Mouse (Mus musculus) 3134 (cell line): ENCODE results near the gene Tas2r134.

Experiments used
- DNase-seq: peaks from one replicate; pipeline ENCODE4 v3.0.0-alpha.2; 2011; ENCODE audit warnings: low spot score; ENCODE audit not compliant: insufficient read length; ENCODE audit errors: extremely low read depth

Tas2r134 gene

DNA sequence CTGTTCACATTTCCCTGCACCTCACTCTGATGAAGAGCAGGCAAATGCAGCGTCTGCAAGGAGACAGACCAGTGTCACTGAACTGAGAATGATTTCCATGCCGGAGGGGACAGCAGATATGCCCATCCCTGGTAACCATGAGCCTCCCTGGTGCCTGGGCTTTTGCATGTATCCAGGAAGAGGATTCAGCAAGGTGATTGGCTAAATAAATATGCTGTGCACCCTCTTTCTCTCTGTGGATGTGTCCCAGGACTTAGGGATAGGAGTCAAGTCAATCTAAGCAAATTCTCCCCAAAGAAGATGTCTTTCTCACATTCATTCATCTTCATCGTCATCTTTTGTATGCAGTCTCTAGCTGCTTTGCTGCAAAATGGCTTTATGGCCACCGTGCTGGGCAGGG is at the start of gene Tas2r134:
Tas2r134 (plus strand) TSS at position 301 of the 400 bp plus-strand sequence.
- no peak for DNase-seq

DNA sequence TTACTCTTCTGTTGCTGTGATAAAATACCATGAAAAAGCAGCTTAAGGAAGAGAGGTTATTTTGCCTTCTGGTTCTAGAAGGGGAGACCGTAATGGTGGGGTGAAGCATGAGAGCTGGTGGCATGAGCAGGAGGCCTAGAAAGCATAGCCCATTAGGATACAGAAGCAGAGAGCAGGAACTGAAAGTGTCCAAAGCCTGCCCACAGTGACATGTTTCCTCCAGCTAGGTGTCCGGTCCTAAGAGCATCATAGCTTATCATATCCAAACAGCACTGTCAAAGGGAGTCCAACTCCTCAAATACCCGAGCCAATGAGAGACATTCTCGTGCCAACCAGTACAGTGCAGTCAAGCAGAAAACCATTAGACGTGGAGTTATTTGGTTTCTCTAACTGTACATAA is 47.5 kb upstream of the Tas2r134 start:
- DNase-seq: no peak

DNA sequence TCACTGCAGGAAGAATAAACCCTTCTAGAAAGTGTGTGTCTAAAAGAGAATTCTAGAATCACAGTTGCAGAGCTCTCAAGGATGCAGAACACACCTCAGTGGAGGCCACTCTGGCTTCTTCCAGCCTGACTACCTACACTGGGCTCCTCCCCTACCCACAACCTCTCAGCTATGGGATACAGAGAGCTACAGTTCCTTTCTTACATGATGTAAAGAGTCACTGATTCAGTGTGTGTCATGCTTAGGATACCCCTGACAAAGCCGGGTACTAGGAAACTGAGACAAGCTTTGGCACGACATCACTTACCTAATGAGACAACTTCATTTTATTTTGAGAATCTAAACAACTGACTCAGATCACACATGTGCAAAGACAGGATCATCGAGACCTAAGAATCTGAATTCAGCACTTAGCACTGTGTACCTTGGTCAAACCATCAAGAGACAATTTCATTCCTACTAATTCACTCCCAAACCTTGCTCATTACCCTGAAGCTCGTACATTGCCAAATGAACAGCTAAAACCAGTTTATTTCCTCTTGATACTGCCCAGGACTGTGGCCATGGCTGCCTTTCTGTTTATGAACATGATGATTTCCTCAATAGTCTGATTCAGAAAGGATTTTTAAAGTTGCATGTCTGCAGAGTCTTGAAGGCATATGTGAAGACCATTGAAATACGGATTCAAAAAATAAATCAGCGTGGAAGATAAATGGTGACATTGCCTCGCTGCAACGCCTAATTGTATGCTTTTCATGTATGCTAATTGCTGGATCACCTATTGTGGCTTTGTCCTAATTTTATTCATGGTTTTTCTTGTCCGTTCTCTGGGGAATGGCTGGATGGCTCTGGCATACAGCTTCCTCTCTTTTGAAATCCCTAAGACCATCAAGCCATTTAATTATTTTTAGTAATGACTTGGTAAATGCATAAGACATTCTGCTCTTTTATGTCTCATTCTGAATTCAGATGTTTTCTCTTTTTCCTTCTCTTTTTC is 43.0 kb upstream of the Tas2r134 start:
- DNase-seq: no peak

DNA sequence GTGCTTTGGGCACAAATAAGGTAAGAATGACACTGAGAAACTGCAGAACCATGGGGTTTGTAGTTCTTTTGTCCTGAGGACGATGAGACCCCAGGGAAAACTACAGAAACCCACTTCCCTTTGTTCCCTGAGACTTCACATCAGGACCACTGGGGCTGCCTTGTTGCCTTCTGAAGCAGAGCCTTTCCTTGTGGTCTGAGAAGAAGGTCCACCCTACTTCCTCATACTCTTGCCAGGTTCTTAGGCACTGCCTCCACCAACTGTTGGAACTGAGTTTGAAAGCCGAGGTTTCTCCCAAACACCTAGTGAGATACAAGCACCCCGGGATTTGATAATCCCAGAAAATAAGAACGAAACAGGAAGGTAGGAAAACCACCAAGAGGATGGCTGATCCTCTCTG is 39.0 kb upstream of the Tas2r134 start:
- DNase-seq: no peak

DNA sequence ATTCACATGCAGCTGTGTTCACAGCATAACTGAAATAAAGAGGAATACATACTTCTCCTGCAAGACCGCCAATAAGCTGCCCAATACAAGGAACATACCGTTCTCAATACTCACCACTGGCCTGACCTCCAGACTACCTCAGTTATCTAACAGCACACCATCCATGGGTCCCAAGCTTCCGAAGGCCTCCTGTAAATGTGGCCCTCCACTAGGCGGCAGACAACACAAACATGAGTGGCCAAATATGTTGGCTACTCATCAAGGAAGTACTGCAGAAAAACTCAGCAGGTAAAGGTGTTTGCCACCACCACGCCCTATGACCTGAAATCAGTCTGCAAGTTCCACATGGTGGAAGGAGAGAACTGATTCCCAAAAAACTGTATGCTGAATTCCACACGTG is 38.4 kb upstream of the Tas2r134 start:
- DNase-seq: no peak

DNA sequence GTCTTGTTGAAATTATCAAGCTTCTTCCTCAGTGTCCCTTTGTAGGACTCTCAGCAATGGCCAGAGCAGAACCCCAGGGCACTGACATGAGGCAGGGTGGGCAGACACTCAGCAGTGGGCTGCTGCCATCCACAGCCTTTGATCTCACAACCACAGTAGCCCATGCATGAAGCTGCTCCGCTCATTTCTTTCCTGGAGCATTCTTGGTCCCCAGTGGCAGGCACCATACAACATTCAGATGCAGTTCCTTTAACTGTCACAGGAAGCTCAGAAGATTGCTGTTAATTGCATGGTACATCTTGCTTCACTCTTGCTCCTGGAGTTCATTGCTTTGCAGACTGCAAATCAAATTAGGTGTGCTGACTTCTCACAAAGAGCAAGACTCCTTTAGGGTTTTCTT is 37.7 kb upstream of the Tas2r134 start:
- DNase-seq: no peak

DNA sequence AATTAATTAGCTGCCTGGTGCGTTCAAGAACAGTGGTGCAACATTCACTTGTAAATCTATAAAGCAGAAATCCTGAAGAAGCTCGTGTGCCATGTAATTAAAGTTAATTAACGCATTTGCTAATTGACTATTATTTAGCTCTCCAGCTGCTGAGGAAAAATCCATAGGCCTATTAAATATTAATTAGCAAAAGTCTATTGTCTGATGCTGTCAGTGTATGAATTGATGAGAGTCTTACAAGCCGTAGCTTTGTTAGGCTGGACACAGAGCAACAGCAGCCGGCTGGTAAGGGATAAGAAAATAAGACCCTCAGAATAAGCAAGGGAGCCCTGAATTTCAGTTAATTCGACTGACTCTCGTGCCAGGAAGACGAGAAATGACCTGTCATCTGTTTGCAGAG is 37.0 kb upstream of the Tas2r134 start:
- DNase-seq: no peak

DNA sequence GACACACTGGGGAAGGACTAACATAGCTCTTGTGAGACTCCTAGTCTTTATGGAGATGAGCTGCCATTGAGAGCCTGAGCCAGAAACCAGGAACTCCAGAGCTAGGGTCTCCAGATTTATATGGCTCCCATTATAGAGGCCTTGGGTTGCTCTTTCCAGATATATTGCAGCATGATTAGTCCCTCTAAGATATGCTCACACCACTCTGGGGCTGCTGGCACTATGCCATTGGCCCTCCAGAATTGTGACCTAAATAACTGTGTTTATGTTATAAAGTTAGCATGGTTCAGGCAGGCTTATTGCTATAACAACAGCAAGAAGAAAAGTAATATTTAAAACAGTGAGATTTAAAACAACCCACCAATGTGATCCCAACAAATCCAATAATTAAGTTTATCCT is 35.2 kb upstream of the Tas2r134 start:
- no peak for DNase-seq

DNA sequence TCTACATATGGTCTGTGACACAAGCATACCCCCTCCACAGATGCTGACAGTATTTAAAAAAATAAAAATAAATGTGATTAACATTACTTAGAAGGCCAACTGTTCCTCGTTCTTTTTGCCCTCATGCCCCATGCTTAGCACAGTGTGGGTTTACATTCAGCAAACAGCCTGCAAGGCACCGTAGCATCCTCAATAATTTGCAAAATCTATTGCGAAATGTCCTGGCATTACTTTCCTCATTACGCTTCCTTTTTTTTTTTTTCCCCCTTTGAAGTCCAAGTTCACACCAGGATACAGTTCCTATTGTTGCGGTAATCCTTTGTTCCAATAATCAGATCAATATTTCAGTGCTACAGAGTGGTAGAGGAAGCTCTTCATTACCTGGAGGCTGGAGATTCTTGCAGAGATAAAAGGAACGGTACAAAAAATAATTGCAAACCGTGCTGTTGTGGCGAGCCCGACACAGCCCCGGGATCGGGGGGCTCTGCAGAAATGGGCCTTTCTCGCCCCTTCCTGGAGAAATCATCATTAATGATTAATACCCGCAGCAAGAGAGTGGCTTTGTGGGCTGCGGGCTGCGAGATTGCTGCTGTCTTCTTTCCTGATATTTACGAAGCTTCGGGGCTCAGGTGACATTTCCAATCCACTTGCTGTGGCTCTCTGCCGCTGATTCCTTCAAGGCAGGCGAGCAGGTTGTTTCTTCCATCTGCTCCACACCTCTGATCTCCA is 27.7 kb upstream of the Tas2r134 start:
- DNase-seq: no peak

DNA sequence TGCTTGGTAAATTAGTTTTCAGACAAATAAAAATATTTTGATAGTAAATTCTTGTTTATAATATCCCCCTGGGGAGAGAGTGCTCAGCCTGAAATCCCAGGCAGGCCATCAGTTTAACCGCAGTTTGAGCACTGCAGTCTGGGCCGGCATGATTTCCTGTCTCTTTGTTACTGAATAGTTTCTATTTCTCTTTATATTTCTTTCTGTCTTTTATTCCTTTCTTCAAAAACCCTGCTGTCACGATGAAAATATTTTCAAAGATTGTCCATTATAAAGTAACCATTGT is 27.2 kb upstream of the Tas2r134 start:
- DNase-seq: no peak

DNA sequence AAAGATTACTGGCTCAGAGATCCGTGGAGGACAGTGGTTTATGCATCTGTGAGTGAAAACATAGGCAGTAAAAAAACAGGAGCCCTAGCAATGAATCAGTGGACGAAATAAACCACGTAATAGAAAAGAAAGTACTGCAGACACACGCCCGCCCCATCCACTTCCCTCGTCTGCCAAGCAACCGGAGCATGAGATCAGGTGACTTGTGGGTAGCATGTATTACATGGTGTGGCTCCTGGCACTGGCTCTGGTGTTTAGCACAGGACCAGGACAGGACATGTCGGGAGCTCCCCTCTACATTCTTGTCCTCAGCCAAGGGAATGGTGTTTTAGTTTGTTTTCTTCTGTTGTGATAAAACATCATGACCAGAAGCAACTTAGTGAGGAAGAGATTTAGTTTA is 26.4 kb upstream of the Tas2r134 start:
- DNase-seq: peak; percentile 15

DNA sequence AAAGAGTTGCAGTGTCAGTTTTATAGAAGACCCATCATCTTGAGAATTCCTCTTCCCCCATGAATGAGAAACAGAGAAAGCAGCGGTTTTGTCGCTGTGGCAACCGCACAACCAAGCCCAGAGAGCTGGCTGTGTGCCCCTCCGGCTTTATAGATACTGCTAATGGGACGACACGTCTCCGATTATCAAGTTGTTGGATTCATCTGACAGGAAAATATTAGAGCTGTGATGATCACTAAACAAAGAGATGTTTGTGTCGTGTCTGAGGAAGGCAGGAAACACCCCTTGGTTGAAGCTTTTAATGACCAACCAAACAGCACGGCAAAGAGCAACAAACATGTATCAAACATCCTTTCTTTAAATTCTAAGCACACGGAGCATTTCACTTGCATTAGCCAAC is 17.0 kb upstream of the Tas2r134 start:
- DNase-seq: no peak

DNA sequence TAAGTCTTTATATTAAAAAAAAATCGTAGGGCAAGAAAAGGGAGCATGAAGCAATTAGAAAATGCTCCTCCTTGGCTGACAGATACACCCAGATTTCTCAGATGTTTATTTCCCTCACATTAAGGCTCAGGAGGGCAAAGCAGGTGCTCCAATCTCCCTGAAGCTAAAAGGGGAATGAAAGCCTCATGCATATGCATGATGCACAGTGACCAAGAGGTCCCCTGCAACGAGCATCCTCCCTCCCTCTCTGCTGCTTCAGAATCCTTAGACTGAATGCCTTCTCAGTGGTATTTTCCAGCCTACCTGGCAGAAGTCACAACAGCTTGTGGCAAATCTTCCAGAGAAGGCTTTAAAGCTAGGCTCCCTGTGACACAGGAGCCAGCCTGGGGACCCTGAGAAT is 16.4 kb upstream of the Tas2r134 start:
- no peak for DNase-seq

DNA sequence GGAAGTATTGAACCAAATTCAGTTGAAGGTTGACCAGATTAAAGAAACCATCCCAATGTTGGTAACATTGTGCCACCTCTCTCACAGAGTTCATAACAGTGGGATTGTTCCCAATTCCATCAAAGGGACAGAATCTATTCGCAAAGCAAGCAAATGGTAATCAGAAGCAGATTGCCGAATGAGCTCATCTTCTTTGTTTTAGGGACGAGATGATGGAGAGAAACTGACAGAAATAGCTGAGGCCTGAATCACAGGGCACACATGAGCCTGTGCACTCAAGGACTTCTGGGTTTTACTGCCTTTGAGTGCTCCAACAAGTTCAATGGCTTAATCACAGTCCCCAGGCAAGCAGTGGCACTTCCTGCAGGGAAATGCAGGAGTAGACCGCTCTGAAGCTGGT is 13.6 kb upstream of the Tas2r134 start:
- no peak for DNase-seq

DNA sequence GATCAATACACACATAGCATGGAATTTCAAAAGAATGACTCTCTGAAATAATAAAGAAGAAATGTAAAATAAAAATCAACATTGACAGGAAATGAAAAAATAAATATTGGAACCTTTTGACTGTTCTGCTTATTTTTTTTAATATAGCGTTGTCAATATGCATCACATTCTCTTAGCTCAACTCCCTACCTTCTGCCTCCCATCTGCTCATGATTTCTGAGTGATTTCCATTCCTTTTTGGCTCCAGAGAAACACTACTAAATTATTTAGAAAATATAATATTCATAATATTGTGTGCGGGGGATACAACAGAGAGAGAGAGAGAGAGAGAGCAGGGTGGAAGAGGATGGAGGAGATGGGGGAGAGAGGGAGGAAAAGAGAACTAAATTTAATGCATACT is 5.4 kb upstream of the Tas2r134 start:
- no peak for DNase-seq

DNA sequence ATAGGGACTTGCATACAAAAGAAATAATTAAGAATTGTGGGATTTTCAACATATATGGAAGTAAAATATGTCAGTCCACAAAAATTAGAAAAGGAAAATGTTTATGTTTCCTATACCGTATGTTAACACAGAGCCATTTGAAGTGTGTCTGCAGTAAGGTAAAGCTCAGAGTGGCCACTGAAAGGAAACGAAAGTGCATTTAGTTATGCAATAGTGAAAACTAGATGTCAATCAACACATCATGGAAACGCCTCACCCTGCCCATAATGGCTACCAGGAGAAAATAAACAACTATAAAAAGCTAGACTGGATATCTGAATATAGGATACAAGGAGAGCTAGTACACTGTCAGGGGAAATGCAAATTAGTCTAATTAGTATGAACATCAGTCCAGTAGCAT is 1.3 kb upstream of the Tas2r134 start:
- DNase-seq: no peak

DNA sequence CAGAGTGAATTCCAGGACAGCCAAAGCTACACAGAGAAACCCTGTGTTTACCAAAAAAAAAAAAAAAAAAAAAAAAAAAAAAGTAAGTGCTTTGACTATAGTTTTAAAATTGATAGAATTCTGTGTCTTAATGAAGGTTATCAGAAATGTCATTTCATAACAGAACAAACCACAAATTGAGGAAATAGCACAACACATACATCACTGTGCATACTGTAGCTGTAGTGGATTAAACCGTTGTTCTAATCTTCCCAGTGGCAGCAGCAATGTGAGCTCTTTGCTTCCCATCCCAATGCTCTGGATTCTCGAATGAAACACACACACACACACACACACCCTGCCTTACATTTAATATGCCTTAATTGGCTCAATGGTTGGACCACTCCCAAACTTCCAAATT is 4.1 kb downstream of the Tas2r134 start:
- no peak for DNase-seq

DNA sequence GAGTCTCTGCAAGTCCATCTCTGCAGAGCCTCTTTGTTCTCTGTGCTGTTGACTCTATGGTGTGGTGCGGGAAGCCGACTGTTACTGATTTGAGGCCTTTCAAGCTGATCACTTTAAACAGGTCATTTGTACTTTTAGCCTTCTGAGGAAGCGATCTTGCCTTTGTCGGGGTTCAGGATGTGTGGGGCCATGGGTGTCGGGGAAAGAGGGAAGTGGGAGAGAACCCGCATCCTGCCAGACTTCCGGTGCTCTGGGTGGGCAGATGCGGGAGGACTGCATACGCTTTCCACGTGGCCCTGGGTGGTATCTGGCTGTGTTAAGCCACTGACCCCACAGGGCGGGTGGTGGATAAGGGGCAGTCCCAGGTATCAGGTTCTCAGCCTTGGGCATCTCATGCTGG is 10.4 kb downstream of the Tas2r134 start:
- no peak for DNase-seq

DNA sequence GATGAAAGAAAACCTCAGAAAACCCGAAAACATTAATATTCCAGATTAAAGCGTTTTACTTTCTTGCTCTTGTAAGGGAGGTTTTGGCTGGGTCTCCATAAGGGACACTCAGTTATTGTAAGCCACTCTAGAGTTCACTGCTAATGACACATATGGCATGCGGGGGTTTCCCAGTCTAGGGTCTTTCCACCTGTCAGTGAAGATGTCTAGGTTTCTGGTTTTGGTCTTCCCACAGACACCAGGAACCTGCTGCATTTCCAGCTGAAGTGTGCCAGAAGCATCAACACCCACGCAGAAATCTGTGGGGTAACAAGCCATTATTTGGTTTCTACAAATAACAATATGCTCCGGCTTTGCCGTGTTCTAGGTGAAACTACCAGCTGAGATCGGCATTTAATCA is 14.3 kb downstream of the Tas2r134 start:
- no peak for DNase-seq

DNA sequence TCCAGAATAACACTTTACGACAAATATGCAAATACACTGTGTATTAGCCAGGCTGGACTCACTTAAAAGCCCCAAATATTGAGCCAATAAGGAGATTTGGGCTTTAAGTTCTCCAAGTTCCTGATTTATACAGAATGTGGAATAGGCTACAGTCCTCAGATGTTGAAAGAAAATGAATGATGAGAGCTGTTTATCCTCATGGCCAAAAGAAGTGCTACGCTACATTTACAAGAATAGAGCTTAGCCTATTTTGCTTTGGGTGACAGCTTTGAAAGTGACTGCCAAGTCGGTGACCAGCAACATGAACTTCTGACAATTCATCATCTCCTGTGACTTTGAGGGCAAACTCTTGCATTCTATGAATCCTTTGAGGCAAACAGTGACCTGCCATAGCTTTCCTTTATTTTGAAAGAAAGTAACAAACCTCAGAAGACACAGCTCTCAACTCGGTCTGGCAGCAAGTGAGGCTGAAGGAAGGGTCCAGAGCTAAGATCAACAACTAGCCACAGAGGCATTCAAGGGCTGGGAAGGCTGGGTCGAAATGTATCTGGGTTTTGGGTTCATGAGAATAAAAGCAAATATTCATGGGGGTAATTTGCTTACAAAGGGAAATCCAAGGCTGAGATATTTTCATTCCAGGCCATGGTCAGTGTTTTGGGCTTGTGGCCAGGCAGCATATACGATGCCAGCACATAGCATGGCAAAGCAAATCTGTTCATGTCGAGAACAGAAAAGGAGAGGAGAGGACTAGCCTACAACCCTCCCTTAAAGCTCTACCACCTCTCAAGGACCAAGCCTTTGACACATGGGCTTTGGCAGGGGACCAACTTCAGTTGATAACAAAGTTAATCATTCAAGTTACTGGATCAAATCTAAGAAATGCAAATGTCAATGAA is 16.2 kb downstream of the Tas2r134 start:
- DNase-seq: no peak

DNA sequence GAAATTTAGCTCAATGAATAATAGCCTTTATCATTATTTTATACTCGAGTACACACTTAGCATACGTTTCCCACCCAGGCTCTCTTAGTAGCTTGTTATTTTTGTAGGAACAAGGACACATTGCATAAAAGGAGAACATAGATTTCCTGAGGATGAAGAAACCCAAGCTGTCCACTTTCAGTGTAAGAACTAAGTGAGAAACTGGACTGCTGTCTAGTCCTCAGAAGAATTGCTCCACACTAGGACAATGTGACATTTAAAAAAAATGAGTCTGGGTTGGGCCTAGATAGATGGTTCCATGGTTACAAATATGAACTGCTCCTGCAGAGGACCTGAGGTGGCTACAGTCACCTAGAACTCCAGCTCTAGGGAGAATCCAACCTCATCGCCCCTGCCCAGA is 20.7 kb downstream of the Tas2r134 start:
- DNase-seq: no peak
